Mouse (Mus musculus) testis, adult 2 months (tissue): Measurements from ENCODE around the gene Itpr1. TPM values are rescaled to one million over a fixed set of nuclear protein-coding genes. Genes with fewer than 3 reads are reported as not detected.

Experiments
- H3K27ac ChIP-seq: fragments of 200-500 bp; 2 replicates; pipeline ENCODE4 v1.5.1; 2012; ENCODE audit warnings: low read depth, low read length; ENCODE audit not compliant: control insufficient read depth, insufficient read depth
- H3K27me3 ChIP-seq: fragments of 200-500 bp; 2 replicates; pipeline ENCODE4 v1.6.1; 2012; ENCODE audit warnings: mild to moderate bottlenecking, low read length, moderate library complexity; ENCODE audit not compliant: control insufficient read depth, insufficient read depth
- H3K36me3 ChIP-seq: fragments of 200-500 bp; 2 replicates; pipeline ENCODE4 v1.6.1; 2012; ENCODE audit warnings: mild to moderate bottlenecking, low read length; ENCODE audit not compliant: control insufficient read depth, insufficient read depth
- H3K4me1 ChIP-seq: fragments of 200-500 bp; 2 replicates; pipeline ENCODE4 v1.6.1; 2012; ENCODE audit warnings: low read length; ENCODE audit not compliant: control insufficient read depth, insufficient read depth
- H3K4me3 ChIP-seq: fragments of 200-500 bp; 2 replicates; pipeline ENCODE4 v1.5.1; 2012; ENCODE audit warnings: low read depth, mild to moderate bottlenecking, low read length, moderate library complexity, mixed read lengths; ENCODE audit not compliant: control insufficient read depth
- CTCF ChIP-seq: fragments of 200-500 bp; IDR thresholded peaks from 2 replicates; pipeline ENCODE4 v1.5.1; 2012; ENCODE audit warnings: low read depth, mild to moderate bottlenecking, inconsistent platforms, low read length, moderate library complexity; ENCODE audit not compliant: control insufficient read depth, insufficient read depth, insufficient replicate concordance
- POLR2A ChIP-seq: fragments of 200-500 bp; IDR thresholded peaks from 2 replicates; pipeline ENCODE4 v1.6.1; 2012; ENCODE audit warnings: low read depth, mild to moderate bottlenecking, inconsistent platforms, low read length, moderate library complexity; ENCODE audit not compliant: control insufficient read depth
- polyA plus RNA-seq: library from polyadenylated mRNA; depleted of rRNA; stranded (reverse); fragments of >200 nt; gene quantifications from 2 replicates; pipeline ENCODE4 v1.2.3, GENCODE M21; 2012

Gene Itpr1
- polyA plus RNA-seq, 1 experiment, result 7.3 TPM

GRCm38 (mm10) chr6:108234536-108234935, 21.6 kb downstream of the Itpr1 start:
- TF ChIP-seq POLR2A, result no peak
- TF ChIP-seq CTCF, result no peak
- Histone ChIP-seq H3K27ac (no peak overlapping the region), H3K4me1 (no peaks in the 10 kb centered on the region; the same call in none of the 2 replicates), H3K27me3 (no peaks in the 10 kb centered on the region), H3K4me3 (no peak overlapping the region), H3K36me3 (no peaks in the 10 kb centered on the region)

GRCm38 (mm10) chr6:108235680-108236123, 22.8 kb downstream of the Itpr1 start:
- peak overlapping the region; percentile 34; the same call in 1 of the 2 replicates for H3K27ac ChIP-seq
- H3K4me1 ChIP-seq, result no peaks in the 10 kb centered on the region; the same call in none of the 2 replicates
- no peak for TF ChIP-seq CTCF
- TF ChIP-seq POLR2A, result no peak
- H3K27me3 ChIP-seq, result no peaks in the 10 kb centered on the region
- no peak overlapping the region for H3K4me3 ChIP-seq
- H3K36me3 ChIP-seq, result no peaks in the 10 kb centered on the region

GRCm38 (mm10) chr6:108236411-108236921, 23.6 kb downstream of the Itpr1 start:
- Histone ChIP-seq H3K36me3 (no peaks in the 10 kb centered on the region), H3K4me1 (no peaks in the 10 kb centered on the region; the same call in none of the 2 replicates), H3K27ac (peak overlapping the region; percentile 26; the same call in 1 of the 2 replicates), H3K27me3 (no peaks in the 10 kb centered on the region), H3K4me3 (no peak overlapping the region)
- no peak for TF ChIP-seq POLR2A
- no peak for TF ChIP-seq CTCF

- no peak overlapping the region for H3K4me3 ChIP-seq
- TF ChIP-seq POLR2A, result no peak
- no peak for TF ChIP-seq CTCF
- H3K4me1 ChIP-seq, result no peaks in the 10 kb centered on the region; the same call in 1 of the 2 replicates
- H3K27me3 ChIP-seq, result no peaks in the 10 kb centered on the region
- H3K27ac ChIP-seq, result no peak overlapping the region
- no peaks in the 10 kb centered on the region for H3K36me3 ChIP-seq
Measured at GRCm38 (mm10) chr6:108236996-108237395, 24.1 kb downstream of the Itpr1 start.

GRCm38 (mm10) chr6:108237585-108237984, 24.7 kb downstream of the Itpr1 start:
- H3K36me3 ChIP-seq, result no peaks in the 10 kb centered on the region
- H3K4me1 ChIP-seq, result no peaks in the 10 kb centered on the region; the same call in 1 of the 2 replicates
- H3K27ac ChIP-seq, result no peak overlapping the region
- H3K4me3 ChIP-seq, result no peak overlapping the region
- H3K27me3 ChIP-seq, result no peaks in the 10 kb centered on the region
- no peak for TF ChIP-seq CTCF

GRCm38 (mm10) chr6:108238011-108238410, 25.1 kb downstream of the Itpr1 start:
- Histone ChIP-seq H3K4me1 (no peaks in the 10 kb centered on the region), H3K27ac (no peak overlapping the region), H3K27me3 (no peaks in the 10 kb centered on the region), H3K4me3 (no peak overlapping the region), H3K36me3 (no peaks in the 10 kb centered on the region)
- TF ChIP-seq POLR2A (no peak), CTCF (no peak)

- Histone ChIP-seq H3K27ac (no peak overlapping the region), H3K4me3 (no peak overlapping the region), H3K36me3 (no peaks in the 10 kb centered on the region), H3K27me3 (no peaks in the 10 kb centered on the region), H3K4me1 (no peaks in the 10 kb centered on the region)
- TF ChIP-seq CTCF (no peak), POLR2A (no peak)
Measured at GRCm38 (mm10) chr6:108239056-108239455, 26.2 kb downstream of the Itpr1 start.
